Mouse (Mus musculus): ENCODE results near the gene Rapgef4. TPM values are rescaled to one million over a fixed set of nuclear protein-coding genes. Genes with fewer than 3 reads are reported as not detected.
A peak's percentile ranks its signal among the peaks of the same experiment; 100 is the strongest.

Gene Rapgef4
- polyA plus RNA-seq, 1 experiment from 2014 or later, result 16.7 TPM

DNA sequence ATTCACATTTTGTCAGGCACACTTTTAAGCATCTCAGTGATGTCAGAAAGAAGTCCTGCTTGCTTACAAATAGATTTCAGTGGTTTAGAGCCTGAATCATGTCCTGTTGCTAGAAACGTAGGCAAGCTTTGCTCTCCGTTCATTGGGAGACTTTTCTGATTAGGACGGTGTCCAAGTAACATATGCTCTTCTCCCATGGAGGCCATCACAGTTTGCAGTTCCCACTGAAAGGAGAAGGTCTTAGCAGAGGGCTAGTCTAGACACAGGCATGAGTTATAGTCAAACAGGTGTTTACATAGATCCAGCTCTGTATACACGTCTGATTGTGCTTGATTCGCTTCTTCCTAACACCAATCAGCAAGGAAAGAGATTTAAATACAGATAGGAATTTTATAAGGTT, 135.7 kb downstream of the Rapgef4 start:
- Histone ChIP-seq H3K27me3 (no peaks in the 10 kb centered on the region), H3K9ac (no peak overlapping the region), H3K36me3 (no peaks in the 10 kb centered on the region), H3K4me2 (no peak overlapping the region), H3K9me3 (no peaks in the 10 kb centered on the region), H3K4me3 (no peak overlapping the region), H3K4me1 (replicated peaks) (peaks cover 13% of the 10 kb centered on the region), H3K27ac (0 out of 2 replicates have a peak overlapping the region, but pooled peaks have one; percentile 8)
- no peak for ATAC-seq (ENCODE audit: low FRiP score)
- WGBS, result 76% methylated on average over 5 of the region's 5 CpGs

DNA sequence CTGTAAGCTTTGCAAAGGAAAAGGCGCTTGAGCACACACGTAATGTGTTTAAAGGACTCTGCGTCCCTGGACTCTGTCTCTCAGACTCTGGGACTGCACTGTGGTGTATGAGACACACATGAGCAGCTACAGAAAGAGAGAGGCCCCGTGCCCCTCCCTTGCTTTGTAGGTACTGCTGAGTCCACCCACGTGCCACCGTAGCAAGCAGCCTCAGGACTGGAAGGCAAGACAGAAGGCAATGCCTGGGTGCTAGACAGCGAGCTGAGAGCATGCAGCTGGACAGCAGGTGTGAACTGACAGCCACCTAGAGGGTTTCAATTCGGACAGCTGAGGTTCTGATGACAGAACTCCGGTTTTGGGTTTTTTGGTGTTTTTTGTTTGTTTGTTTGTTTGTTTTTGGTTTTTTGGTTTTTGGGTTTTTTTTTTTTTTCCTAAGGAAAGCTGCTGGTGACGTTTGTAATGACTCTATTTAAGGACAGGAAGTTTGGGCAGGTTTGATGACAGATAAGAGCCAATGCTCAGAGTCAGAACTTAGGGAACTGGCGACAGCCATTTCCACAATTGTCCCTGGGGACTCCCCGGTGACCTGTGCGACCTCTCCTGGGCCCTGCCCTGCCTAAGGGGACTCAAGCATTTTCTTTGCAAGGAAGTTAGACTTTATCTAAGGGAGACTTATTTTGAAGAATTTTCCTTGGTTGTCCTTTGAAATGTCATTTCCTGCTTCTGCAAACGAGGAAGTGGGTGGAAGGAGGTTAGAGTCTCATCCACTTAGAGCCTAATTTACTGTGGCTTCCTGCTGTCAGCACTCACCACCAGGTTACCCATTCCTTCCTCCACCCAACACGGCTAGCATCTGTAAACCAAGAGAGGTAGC, 136.3 kb downstream of the Rapgef4 start:
- no peak for ATAC-seq (ENCODE audit: low FRiP score)
- Histone ChIP-seq H3K4me3 (no peak overlapping the region), H3K9ac (no peak overlapping the region), H3K27me3 (no peaks in the 10 kb centered on the region), H3K4me2 (no peak overlapping the region), H3K27ac (no peak overlapping the region), H3K4me1 (replicated peaks) (peaks cover 15% of the 10 kb centered on the region), H3K9me3 (no peaks in the 10 kb centered on the region), H3K36me3 (no peaks in the 10 kb centered on the region)
- 66% methylated on average over 15 of the region's 15 CpGs for WGBS

DNA sequence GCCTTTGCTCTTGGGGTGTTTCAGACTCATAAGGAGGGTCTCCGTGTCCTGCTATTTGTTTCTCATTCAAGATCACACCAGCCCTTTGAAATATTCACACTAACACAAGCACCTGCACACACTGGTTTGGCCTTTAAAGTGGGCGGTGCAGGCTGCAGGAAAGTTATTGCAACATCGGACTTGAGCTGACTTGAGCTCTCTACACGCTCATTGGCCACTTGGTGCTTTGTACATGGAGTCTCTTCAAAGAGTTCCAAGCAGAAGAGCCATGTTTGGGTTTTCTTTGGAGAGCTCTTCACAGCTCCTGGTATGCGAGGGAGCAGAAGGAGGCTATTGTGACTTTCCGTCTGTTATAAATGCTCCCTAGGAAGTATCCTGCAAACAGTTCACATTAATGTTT, 139.2 kb downstream of the Rapgef4 start:
- peaks cover 13% of the 10 kb centered on the region for H3K4me1 ChIP-seq (replicated peaks)
- H3K4me2 ChIP-seq, result no peak overlapping the region
- H3K9me3 ChIP-seq, result no peaks in the 10 kb centered on the region
- H3K27ac ChIP-seq, result no peak overlapping the region
- WGBS, result 71% methylated on average over 6 of the region's 6 CpGs
- H3K9ac ChIP-seq, result no peak overlapping the region
- H3K27me3 ChIP-seq, result no peaks in the 10 kb centered on the region
- no peak overlapping the region for H3K4me3 ChIP-seq
- no peaks in the 10 kb centered on the region for H3K36me3 ChIP-seq
- no peak for ATAC-seq (ENCODE audit: low FRiP score)

- 46% methylated on average over 14 of the region's 14 CpGs for WGBS
- no peak overlapping the region for H3K27ac ChIP-seq
- no peaks in the 10 kb centered on the region for H3K36me3 ChIP-seq
- H3K4me3 ChIP-seq, result no peak overlapping the region
- ATAC-seq (ENCODE audit: low FRiP score), result no peak
- H3K9me3 ChIP-seq, result no peaks in the 10 kb centered on the region
- H3K4me2 ChIP-seq, result peak overlapping the region; percentile 33
- H3K9ac ChIP-seq, result peak overlapping the region; percentile 8; the same call in 1 of the 2 replicates
- H3K4me1 ChIP-seq (replicated peaks), result peaks cover 6% of the 10 kb centered on the region; the same call in 1 of the 2 replicates
- H3K27me3 ChIP-seq, result no peaks in the 10 kb centered on the region
These were observed 141.6 kb downstream of the Rapgef4 start for GRCm38 (mm10) chr2:72122410-72123223.

DNA sequence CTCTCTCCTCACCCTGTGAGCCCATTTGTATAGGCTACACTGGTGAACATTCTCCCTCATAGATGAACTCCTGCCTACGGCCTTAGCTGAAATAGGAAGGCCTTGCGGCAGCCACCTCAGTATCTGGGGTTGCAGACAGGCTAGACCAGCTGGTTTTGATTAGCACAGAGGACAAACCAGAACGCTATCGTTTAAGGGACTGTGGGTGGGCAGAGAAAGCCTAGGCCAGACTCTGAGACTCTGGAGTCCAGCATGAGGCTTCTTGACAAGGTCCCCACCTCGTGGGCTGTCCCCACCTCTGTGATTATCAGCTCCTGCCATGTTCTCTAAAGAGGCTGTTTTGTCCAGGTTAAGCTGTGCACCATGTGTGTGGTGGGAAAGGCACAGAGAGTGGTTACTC, 142.8 kb downstream of the Rapgef4 start:
- no peaks in the 10 kb centered on the region for H3K9me3 ChIP-seq
- H3K27ac ChIP-seq, result no peak overlapping the region
- H3K27me3 ChIP-seq, result no peaks in the 10 kb centered on the region
- no peaks in the 10 kb centered on the region for H3K36me3 ChIP-seq
- H3K9ac ChIP-seq, result no peak overlapping the region
- H3K4me2 ChIP-seq, result no peak overlapping the region
- H3K4me3 ChIP-seq, result no peak overlapping the region
- 83% methylated on average over 5 of the region's 5 CpGs for WGBS
- H3K4me1 ChIP-seq (replicated peaks), result peaks cover 6% of the 10 kb centered on the region; the same call in 1 of the 2 replicates
- ATAC-seq (ENCODE audit: low FRiP score), result no peak

- Histone ChIP-seq H3K4me1 (replicated peaks) (peaks cover 6% of the 10 kb centered on the region; the same call in 1 of the 2 replicates), H3K9ac (no peak overlapping the region), H3K4me2 (no peak overlapping the region), H3K27ac (no peak overlapping the region), H3K36me3 (no peaks in the 10 kb centered on the region), H3K4me3 (no peak overlapping the region), H3K9me3 (no peaks in the 10 kb centered on the region), H3K27me3 (no peaks in the 10 kb centered on the region)
- 89% methylated on average over 3 of the region's 3 CpGs for WGBS
- no peak for ATAC-seq (ENCODE audit: low FRiP score)
These were observed 144.7 kb downstream of the Rapgef4 start for GRCm38 (mm10) chr2:72125786-72126185.

GRCm38 (mm10) chr2:72126411-72126810, 145.4 kb downstream of the Rapgef4 start:
- no peak overlapping the region for H3K9ac ChIP-seq
- no peaks in the 10 kb centered on the region for H3K9me3 ChIP-seq
- WGBS, result 90% methylated on average over 2 of the region's 2 CpGs
- H3K4me1 ChIP-seq (replicated peaks), result peaks cover 6% of the 10 kb centered on the region; the same call in 1 of the 2 replicates
- no peaks in the 10 kb centered on the region for H3K36me3 ChIP-seq
- H3K27ac ChIP-seq, result no peak overlapping the region
- H3K4me2 ChIP-seq, result no peak overlapping the region
- no peaks in the 10 kb centered on the region for H3K27me3 ChIP-seq
- ATAC-seq (ENCODE audit: low FRiP score), result no peak
- H3K4me3 ChIP-seq, result no peak overlapping the region

GRCm38 (mm10) chr2:72129612-72130311, 148.7 kb downstream of the Rapgef4 start:
- 80% methylated on average over 8 of the region's 8 CpGs for WGBS
- H3K9me3 ChIP-seq, result no peaks in the 10 kb centered on the region
- H3K27ac ChIP-seq, result no peak overlapping the region
- H3K4me2 ChIP-seq, result no peak overlapping the region
- no peaks in the 10 kb centered on the region for H3K36me3 ChIP-seq
- no peaks in the 10 kb centered on the region for H3K4me1 ChIP-seq (replicated peaks)
- H3K4me3 ChIP-seq, result no peak overlapping the region
- no peak overlapping the region for H3K9ac ChIP-seq
- H3K27me3 ChIP-seq, result no peaks in the 10 kb centered on the region
- no peak for ATAC-seq (ENCODE audit: low FRiP score)

DNA sequence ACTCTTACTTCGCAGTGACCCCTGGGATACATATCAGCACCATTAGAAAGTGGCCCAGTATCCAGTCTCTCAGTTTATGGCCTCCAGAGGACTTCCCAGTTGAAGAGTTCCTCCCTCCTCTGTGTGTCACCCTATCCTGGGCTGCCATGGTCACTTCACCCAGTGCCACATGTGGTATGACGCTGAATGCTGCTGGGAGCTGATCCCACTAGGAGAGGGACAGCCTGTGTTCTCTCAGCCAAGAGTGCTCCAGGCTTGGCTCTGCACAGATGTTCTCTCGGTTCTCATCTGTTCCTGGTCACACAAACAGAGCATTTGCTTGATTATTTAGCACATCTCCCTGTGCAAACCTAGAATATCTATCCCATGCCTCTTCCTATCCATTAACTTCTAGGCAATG, 151.2 kb downstream of the Rapgef4 start:
- H3K4me2 ChIP-seq, result no peak overlapping the region
- peaks cover 9% of the 10 kb centered on the region; the same call in 1 of the 2 replicates for H3K4me1 ChIP-seq (replicated peaks)
- no peak overlapping the region for H3K9ac ChIP-seq
- no peaks in the 10 kb centered on the region for H3K9me3 ChIP-seq
- WGBS, result 96% methylated on average over 3 of the region's 3 CpGs
- H3K27ac ChIP-seq, result no peak overlapping the region
- H3K36me3 ChIP-seq, result no peaks in the 10 kb centered on the region
- H3K4me3 ChIP-seq, result no peak overlapping the region
- no peak for ATAC-seq (ENCODE audit: low FRiP score)
- H3K27me3 ChIP-seq, result no peaks in the 10 kb centered on the region

GRCm38 (mm10) chr2:72136045-72136444, 155.0 kb downstream of the Rapgef4 start:
- Histone ChIP-seq H3K4me3 (no peak overlapping the region), H3K9me3 (no peaks in the 10 kb centered on the region), H3K27me3 (no peaks in the 10 kb centered on the region), H3K27ac (no peak overlapping the region), H3K4me2 (no peak overlapping the region), H3K9ac (no peak overlapping the region), H3K4me1 (replicated peaks) (peaks cover 14% of the 10 kb centered on the region), H3K36me3 (no peaks in the 10 kb centered on the region)
- WGBS, result 70% methylated on average over 3 of the region's 3 CpGs
- ATAC-seq (ENCODE audit: low FRiP score), result no peak

DNA sequence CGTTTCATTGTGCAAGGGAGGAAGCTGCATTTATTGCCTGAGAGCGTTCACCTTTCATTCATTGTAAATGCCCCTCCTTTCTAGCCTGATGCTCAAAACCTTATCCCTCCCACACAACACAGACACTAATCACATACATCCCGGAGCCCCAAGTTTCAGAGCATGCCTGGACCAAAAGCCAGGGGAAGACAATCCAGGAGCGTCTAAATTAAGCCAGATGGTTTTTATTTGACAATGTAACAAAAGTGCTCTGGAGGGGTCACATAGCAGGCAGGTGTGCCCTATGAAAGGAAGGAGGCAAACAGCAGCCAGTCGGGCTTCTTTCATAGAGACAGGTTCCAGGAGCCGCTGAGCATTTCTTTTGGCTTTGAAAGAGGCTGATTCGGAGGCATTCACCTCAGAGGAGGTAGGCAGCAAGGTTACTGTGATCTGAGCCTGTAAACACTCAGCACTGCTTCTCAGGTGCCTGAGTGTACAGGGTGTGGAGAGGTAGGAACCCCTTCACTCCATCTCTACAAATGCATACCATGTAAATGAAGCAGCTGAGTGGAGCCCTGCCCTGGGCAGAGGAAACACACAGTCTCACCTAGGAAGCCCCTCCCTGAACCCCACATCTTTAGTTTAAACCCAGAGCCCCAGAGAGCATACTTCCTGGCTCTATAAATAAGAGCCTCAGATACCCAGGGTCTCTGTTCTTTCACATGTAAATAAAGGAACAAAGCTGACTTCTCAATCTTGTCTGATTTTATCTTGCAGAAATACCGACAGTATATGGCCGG, 155.6 kb downstream of the Rapgef4 start:
- no peak overlapping the region for H3K4me2 ChIP-seq
- no peak overlapping the region for H3K4me3 ChIP-seq
- peaks cover 16% of the 10 kb centered on the region for H3K4me1 ChIP-seq (replicated peaks)
- H3K9me3 ChIP-seq, result no peaks in the 10 kb centered on the region
- H3K27me3 ChIP-seq, result no peaks in the 10 kb centered on the region
- 57% methylated on average over 9 of the region's 9 CpGs for WGBS
- no peak overlapping the region for H3K9ac ChIP-seq
- H3K27ac ChIP-seq, result no peak overlapping the region
- no peak for ATAC-seq (ENCODE audit: low FRiP score)
- no peaks in the 10 kb centered on the region for H3K36me3 ChIP-seq
